8 mouse cellular contexts compared by ENCODE assay signal in genomic region chr6:112274261-112275055, GRCm38 (mm10). TPM values are rescaled to one million over a fixed set of nuclear protein-coding genes. Genes with fewer than 3 reads are reported as not detected.
DNase-seq lines count a peak whose midpoint lies in the region; ATAC-seq and TF ChIP-seq lines count a peak whose summit lies in the region.

No protein-coding gene starts in this region.

- intact Hi-C loops in heart, postnatal 10 days (cut with DNase I) = loop anchor here (2.0 kb wide), 2 partner anchors 30 to 88 kb away; no protein-coding TSS in a partner anchor

- no peak for TF ChIP-seq CTCF in lung, postnatal 0 days (IDR thresholded peaks at IDR 0.05)
- no peak for TF ChIP-seq CTCF in thymus, adult 2 months (IDR thresholded peaks at IDR 0.05; ENCODE audit: borderline replicate concordance, control insufficient read depth, extremely low read depth, insufficient read depth, low read length, poor library complexity)

- H3K27me3 ChIP-seq in forebrain, embryonic 16.5 days (replicated peaks; ENCODE audit: control insufficient read depth, insufficient read depth, low read length) = no peaks in the 10 kb centered on the region
- no peaks in the 10 kb centered on the region for H3K27me3 ChIP-seq in lung, postnatal 0 days (replicated peaks; ENCODE audit: insufficient read depth, low read length)
- no peaks in the 10 kb centered on the region for H3K27me3 ChIP-seq in thymus, adult 2 months (ENCODE audit: control insufficient read depth, insufficient read depth, low read length)

- H3K4me1 ChIP-seq in forebrain, embryonic 16.5 days (replicated peaks; ENCODE audit: control insufficient read depth, insufficient read depth, low read length) = peaks cover 19% of the 10 kb centered on the region
- no peaks in the 10 kb centered on the region; the same call in 1 of the 2 replicates for H3K4me1 ChIP-seq in lung, postnatal 0 days (ENCODE audit: insufficient read depth, low read depth, low read length)
- H3K4me1 ChIP-seq in thymus, adult 2 months (replicated peaks; ENCODE audit: control insufficient read depth, insufficient read depth, low read length) = no peaks in the 10 kb centered on the region

- no peak overlapping the region; the same call in 1 of the 2 replicates for H3K9ac ChIP-seq in forebrain, embryonic 16.5 days (replicated peaks; ENCODE audit: low read depth, low read length)
- no peak overlapping the region for H3K9ac ChIP-seq in lung, postnatal 0 days (replicated peaks; ENCODE audit: low read depth)

- DNase-seq in adipocyte (ENCODE audit: low spot score) = peak; percentile 49
- DNase-seq in cerebellum, adult 9-10 months = peak; percentile 3
- peak; percentile 91 to 92 for DNase-seq in heart, postnatal 10 days
- peak; percentile 95 to 96 for DNase-seq in kidney, postnatal 25 days
- DNase-seq in lung, postnatal 0 days (ENCODE audit: low spot score) = peak; percentile 84
- peak; percentile 20 for DNase-seq in retina, embryonic 14.5 days (ENCODE audit: low spot score)
- no peak for DNase-seq in thymus, adult 2 months

- TF ChIP-seq EP300 in lung, postnatal 0 days (IDR thresholded peaks at IDR 0.05) = no peak

- no peaks in the 10 kb centered on the region for H3K36me3 ChIP-seq in forebrain, embryonic 16.5 days (ENCODE audit: control insufficient read depth, insufficient read depth)
- H3K36me3 ChIP-seq in lung, postnatal 0 days (ENCODE audit: insufficient read depth, low read length) = no peaks in the 10 kb centered on the region
- no peaks in the 10 kb centered on the region for H3K36me3 ChIP-seq in thymus, adult 2 months (ENCODE audit: control insufficient read depth, insufficient read depth, low read length)

- peak overlapping the region; percentile 69 for H3K4me2 ChIP-seq in forebrain, embryonic 16.5 days (ENCODE audit: low read length)
- peak overlapping the region; percentile 56 for H3K4me2 ChIP-seq in lung, postnatal 0 days (replicated peaks; ENCODE audit: low read depth, low read length)

- peak; percentile 82 for ATAC-seq in forebrain, embryonic 16.5 days
- ATAC-seq in lung, postnatal 0 days = peak; percentile 54

- no peak for TF ChIP-seq POLR2A in thymus, adult 2 months (IDR thresholded peaks at IDR 0.05; ENCODE audit: control insufficient read depth, extremely low read depth, insufficient read depth, low read length, poor library complexity)

- peak overlapping the region; percentile 39 for H3K4me3 ChIP-seq in forebrain, embryonic 16.5 days (replicated peaks; ENCODE audit: low read length)
- peak overlapping the region; percentile 27; the same call in 1 of the 2 replicates for H3K4me3 ChIP-seq in lung, postnatal 0 days (ENCODE audit: low read depth, low read length)
- H3K4me3 ChIP-seq in thymus, adult 2 months (ENCODE audit: control insufficient read depth, insufficient read depth, low read length) = no peak overlapping the region

- no peaks in the 10 kb centered on the region for H3K9me3 ChIP-seq in forebrain, embryonic 16.5 days (ENCODE audit: control insufficient read depth, low read length)
- no peaks in the 10 kb centered on the region for H3K9me3 ChIP-seq in lung, postnatal 0 days (ENCODE audit: low read length)

- H3K27ac ChIP-seq in forebrain, embryonic 16.5 days (ENCODE audit: low read length) = peak overlapping the region; percentile 75
- H3K27ac ChIP-seq in lung, postnatal 0 days (ENCODE audit: low read length) = peak overlapping the region; percentile 71; the same call in 1 of the 2 replicates
- H3K27ac ChIP-seq in thymus, adult 2 months (ENCODE audit: control insufficient read depth, insufficient read depth, low read length) = no peak overlapping the region

- 16% methylated on average over 9 of the region's 9 CpGs for WGBS in forebrain, embryonic 16.5 days
- WGBS in lung, postnatal 0 days = 23% methylated on average over 9 of the region's 9 CpGs
- 32% methylated on average over 9 of the region's 9 CpGs for WGBS in thymus, adult 2 months

RNA-seq across cellular contexts. Expression of gene Lmcd1, which starts 0.9 kb away (rescaled TPM):
- 10.6 and 13.6 TPM in 2 replicates for polyA plus RNA-seq in forebrain, embryonic 16.5 days (2015; fragmentation: Nextera tagmentation; extraction: Ambion mirVana)
- 10 to 100 TPM; 34.2 to 45.3 TPM for total RNA-seq in heart, postnatal 10 days (2021)
- 64.9 and 69.3 TPM in 2 replicates for polyA plus RNA-seq in lung, postnatal 0 days (2015; fragmentation: Nextera tagmentation; extraction: Ambion mirVana)
- polyA plus RNA-seq in thymus, adult 2 months (2012; rRNA removed) = 1.9 and 2.4 TPM in 2 replicates
